Mouse (Mus musculus): Measurements from ENCODE around the gene Faim2.
A peak's percentile ranks its signal among the peaks of the same experiment; 100 is the strongest.

Faim2 gene

GRCm38 (mm10) chr15:99457606-99458401 is 70.2 kb downstream of the Faim2 start, which contains the start of gene Nckap5l:
Gene Nckap5l (minus strand): TSS chr15:99457748.
- DNase-seq (ENCODE audit: low read depth, low spot score): peak; percentile 86
- H3K36me3 ChIP-seq (ENCODE audit: control insufficient read depth, insufficient read depth, low read length, poor library complexity, severe bottlenecking): no peaks in the 10 kb centered on the region
- no peaks in the 10 kb centered on the region for H3K27me3 ChIP-seq (ENCODE audit: control insufficient read depth, insufficient read depth, low read length, poor library complexity, severe bottlenecking)

GRCm38 (mm10) chr15:99456963-99457605 is 70.9 kb downstream of the Faim2 start:
- peak; percentile 32 for DNase-seq (ENCODE audit: low read depth, low spot score)
- H3K36me3 ChIP-seq (ENCODE audit: control insufficient read depth, insufficient read depth, low read length, poor library complexity, severe bottlenecking): no peaks in the 10 kb centered on the region
- H3K27me3 ChIP-seq (ENCODE audit: control insufficient read depth, insufficient read depth, low read length, poor library complexity, severe bottlenecking): no peaks in the 10 kb centered on the region

DNA sequence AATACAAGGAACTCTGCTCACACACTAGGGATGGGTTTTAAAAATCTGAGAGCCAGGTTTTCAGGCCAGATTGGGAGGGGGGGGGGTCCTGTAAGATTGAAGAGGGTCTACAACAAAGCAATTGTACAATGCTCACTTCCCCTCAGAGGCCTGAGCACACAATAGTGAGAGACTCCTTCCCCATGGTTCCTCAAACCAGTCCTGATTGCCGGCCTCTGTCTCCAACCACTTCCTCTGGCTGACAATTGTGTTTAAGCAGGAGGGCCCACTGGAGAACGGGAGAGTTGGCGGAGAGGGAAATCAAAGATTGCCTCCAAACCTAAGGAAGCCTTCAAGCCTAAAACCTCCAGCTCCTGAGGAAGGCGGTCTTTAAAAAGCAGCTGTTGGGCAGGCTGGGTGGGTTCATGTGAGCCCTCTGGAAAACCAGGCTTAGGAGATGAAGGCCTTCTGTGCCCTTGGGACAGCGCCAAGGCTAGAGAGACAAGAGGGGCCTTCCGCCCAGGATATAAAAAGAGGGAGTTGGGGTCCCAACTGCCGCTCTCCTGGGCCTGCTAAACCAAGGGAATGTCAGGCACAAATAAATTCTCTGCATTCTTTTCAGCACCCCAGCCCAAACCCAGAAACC is 71.5 kb downstream of the Faim2 start:
- no peak for DNase-seq (ENCODE audit: low read depth, low spot score)
- Histone ChIP-seq H3K36me3 (ENCODE audit: control insufficient read depth, insufficient read depth, low read length, poor library complexity, severe bottlenecking) (no peaks in the 10 kb centered on the region), H3K27me3 (ENCODE audit: control insufficient read depth, insufficient read depth, low read length, poor library complexity, severe bottlenecking) (no peaks in the 10 kb centered on the region)

DNA sequence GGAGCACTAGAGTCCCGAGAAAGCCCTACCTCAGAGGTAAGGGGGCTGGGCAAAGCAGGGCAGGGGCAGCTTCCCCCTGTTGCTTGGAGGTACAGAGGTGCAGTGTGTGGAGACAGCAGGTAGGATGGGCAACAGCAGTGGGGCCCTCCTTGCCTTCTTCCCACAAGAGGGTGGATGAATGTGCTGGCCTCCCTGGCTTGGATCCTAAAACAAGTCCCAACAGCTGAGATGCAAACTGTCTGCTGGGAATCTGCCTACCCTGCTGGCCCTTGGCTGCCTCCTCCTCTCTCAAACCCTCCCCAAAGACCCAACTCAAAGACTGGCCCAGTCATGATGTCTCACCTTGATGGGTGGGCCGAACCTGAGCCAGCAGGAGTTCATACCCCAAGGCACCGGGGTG is 72.5 kb downstream of the Faim2 start:
- Histone ChIP-seq H3K36me3 (ENCODE audit: control insufficient read depth, insufficient read depth, low read length, poor library complexity, severe bottlenecking) (no peaks in the 10 kb centered on the region), H3K27me3 (ENCODE audit: control insufficient read depth, insufficient read depth, low read length, poor library complexity, severe bottlenecking) (no peaks in the 10 kb centered on the region)
- DNase-seq (ENCODE audit: low read depth, low spot score): no peak

DNA sequence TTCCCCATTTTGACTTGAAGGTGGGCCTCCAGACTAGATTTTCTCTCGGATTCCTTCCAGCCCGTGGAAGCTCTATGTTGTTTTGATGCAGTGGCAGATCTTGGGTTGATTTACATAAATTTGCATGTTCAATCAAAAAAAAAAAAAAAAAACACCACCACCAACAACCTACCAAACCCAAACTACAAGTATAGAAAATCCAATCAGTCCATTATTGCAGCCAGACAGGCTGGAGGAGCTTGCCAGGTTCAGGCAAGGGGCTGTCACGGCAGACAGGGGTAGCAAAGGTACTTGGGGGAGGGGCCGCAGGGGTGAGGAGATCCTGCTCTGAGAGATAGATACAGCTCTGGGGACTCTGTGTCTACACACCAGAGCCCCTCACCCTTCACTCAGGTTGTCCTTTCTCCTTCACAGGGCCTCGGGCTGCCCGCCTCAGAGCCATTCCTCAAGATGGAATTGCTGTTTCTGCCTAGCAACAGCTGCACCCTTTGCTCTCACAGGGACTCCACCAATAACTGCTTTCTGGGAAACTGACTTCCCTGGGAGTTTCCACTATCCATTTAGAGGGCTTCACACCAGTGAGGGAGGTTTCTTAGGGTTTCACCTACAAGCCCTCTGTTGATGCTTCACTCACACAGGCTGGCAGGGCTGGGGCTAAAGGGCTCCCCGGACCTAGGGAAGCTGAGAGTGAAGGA is 73.2 kb downstream of the Faim2 start:
- Histone ChIP-seq H3K36me3 (ENCODE audit: control insufficient read depth, insufficient read depth, low read length, poor library complexity, severe bottlenecking) (no peaks in the 10 kb centered on the region), H3K27me3 (ENCODE audit: control insufficient read depth, insufficient read depth, low read length, poor library complexity, severe bottlenecking) (no peaks in the 10 kb centered on the region)
- DNase-seq (ENCODE audit: low read depth, low spot score): no peak

- no peaks in the 10 kb centered on the region for H3K27me3 ChIP-seq (ENCODE audit: control insufficient read depth, insufficient read depth, low read length, poor library complexity, severe bottlenecking)
These were observed 74.6 kb downstream of the Faim2 start for GRCm38 (mm10) chr15:99453153-99453900.

DNA sequence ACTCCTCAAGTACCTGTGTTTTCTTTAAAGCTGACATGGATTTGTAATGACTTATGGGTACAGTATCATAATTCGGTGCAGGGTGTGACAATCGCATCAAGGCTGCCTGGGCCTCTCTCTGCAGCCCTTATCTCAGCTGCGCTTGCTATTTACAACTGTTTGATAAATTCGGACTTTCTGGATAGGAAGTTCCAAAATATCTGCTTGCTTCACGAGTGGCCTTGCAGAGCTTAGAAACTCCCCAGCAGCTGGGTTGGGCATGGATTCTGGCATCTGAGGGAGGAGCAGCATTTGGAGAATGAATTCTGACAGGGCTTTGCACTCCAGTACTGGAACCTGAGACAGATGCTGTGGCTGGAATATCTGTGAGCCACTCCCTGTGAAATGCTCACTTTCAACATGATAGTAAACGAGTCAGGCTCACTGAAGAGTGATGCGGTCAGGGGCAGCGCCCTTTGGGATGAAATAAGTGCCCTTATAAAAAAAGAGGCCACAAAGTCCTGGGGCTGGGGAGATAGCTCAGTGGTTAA is 78.1 kb downstream of the Faim2 start:
- DNase-seq (ENCODE audit: low read depth, low spot score): no peak
- H3K36me3 ChIP-seq (ENCODE audit: control insufficient read depth, insufficient read depth, low read length, poor library complexity, severe bottlenecking): no peaks in the 10 kb centered on the region
- H3K27me3 ChIP-seq (ENCODE audit: control insufficient read depth, insufficient read depth, low read length, poor library complexity, severe bottlenecking): no peaks in the 10 kb centered on the region

More at GRCm38 (mm10) chr15:99453153-99453900, 74.6 kb downstream of the Faim2 start:
- H3K36me3 ChIP-seq (ENCODE audit: control insufficient read depth, insufficient read depth, low read length, poor library complexity, severe bottlenecking): no peaks in the 10 kb centered on the region
- no peak for DNase-seq (ENCODE audit: low read depth, low spot score)

DNA sequence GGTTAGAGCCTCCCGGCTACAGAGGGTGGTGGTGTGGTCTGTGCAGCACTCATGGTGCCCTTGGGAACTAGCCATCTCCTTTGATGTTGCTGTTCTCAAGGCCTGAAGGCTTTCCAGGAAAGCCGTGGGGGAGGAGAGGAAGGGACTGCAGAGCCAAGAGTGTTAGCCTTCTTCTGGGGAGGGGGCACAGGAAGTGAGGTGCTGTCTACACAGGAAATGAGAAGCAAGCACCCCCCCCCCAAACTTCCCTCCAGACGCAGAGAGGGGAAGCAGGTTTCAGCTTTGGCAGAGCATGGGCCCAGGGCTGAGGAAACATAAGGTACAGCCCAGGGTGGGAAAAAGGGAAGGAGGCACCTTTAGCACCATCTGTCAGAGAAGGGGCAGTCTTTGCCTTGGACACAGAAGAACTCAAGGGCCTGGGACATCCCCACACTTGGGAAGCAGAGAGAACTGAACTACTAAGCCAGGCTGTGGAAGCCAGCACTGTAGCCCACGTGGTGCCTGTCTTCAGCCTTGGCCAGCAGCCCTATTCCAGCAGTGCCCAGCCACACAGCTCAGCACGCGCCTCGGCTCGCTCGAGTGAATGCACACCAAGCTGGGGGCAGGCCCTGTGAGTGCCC is 78.7 kb downstream of the Faim2 start:
- Histone ChIP-seq H3K36me3 (ENCODE audit: control insufficient read depth, insufficient read depth, low read length, poor library complexity, severe bottlenecking) (no peaks in the 10 kb centered on the region), H3K27me3 (ENCODE audit: control insufficient read depth, insufficient read depth, low read length, poor library complexity, severe bottlenecking) (no peaks in the 10 kb centered on the region)
- DNase-seq (ENCODE audit: low read depth, low spot score): no peak
